Mouse (Mus musculus) MEL (cell line): Measurements from ENCODE around the gene Ctnna2.

Experiments used
- CTCF ChIP-seq, 3 experiments: IDR thresholded peaks in 2 of 3; conservative IDR thresholded peaks in 1 of 3; 2 replicates each; pipeline ENCODE4 v1.5.1; 2011 to 2012; ENCODE audit warnings: low read length in 3 of 3, low read depth in 2 of 3, mild to moderate bottlenecking in 2 of 3, improper control_type of control experiment in 1 of 3, inconsistent platforms in 1 of 3, mixed read lengths in 1 of 3, moderate library complexity in 1 of 3; ENCODE audit not compliant: control insufficient read depth in 1 of 3, insufficient read depth in 1 of 3, poor library complexity in 1 of 3, severe bottlenecking in 1 of 3
- EP300 ChIP-seq, 2 experiments: IDR thresholded peaks; 2 replicates each; pipeline ENCODE4 v1.6.1; 2011; ENCODE audit warnings: improper control_type of control experiment in 2 of 2, low read length in 2 of 2, low read depth in 1 of 2, mild to moderate bottlenecking in 1 of 2
- ETS1 ChIP-seq: IDR thresholded peaks from 2 replicates; pipeline ENCODE4 v1.6.1; 2012; ENCODE audit warnings: low read depth, mild to moderate bottlenecking, inconsistent platforms, low read length, improper control_type of control experiment, moderate library complexity
- GATA1 ChIP-seq: IDR thresholded peaks from 2 replicates; pipeline ENCODE4 v1.6.1; 2011; ENCODE audit warnings: low read depth, low read length, improper control_type of control experiment
- MEF2A ChIP-seq: IDR thresholded peaks from 2 replicates; pipeline ENCODE4 v1.6.1; 2014; ENCODE audit warnings: low read depth, mild to moderate bottlenecking, inconsistent platforms, low read length, improper control_type of control experiment; ENCODE audit not compliant: poor library complexity, insufficient replicate concordance, severe bottlenecking; ENCODE audit errors: extremely low read depth
- NELFE ChIP-seq: IDR thresholded peaks from 2 replicates; pipeline ENCODE4 v1.6.1; 2011; ENCODE audit warnings: low read depth, low read length, improper control_type of control experiment
- NRF1 ChIP-seq: IDR thresholded peaks from 2 replicates; pipeline ENCODE4 v1.6.1; 2014; ENCODE audit warnings: low read depth, mild to moderate bottlenecking, inconsistent platforms, low read length, improper control_type of control experiment, moderate library complexity; ENCODE audit not compliant: poor library complexity, insufficient read depth, severe bottlenecking
- POLR2A ChIP-seq, 2 experiments: IDR thresholded peaks; 2 replicates each; pipeline ENCODE4 v1.6.1; 2011 to 2012; ENCODE audit warnings: low read length in 2 of 2, mild to moderate bottlenecking in 2 of 2, control low read depth in 1 of 2, improper control_type of control experiment in 1 of 2, low read depth in 1 of 2, moderate library complexity in 1 of 2; ENCODE audit not compliant: control insufficient read depth in 1 of 2, insufficient read depth in 1 of 2, poor library complexity in 1 of 2
- POLR2AphosphoS2 ChIP-seq: IDR thresholded peaks from 2 replicates; pipeline ENCODE4 v1.6.1; 2011; ENCODE audit warnings: low read length, improper control_type of control experiment
- RAD21 ChIP-seq: IDR thresholded peaks from 2 replicates; pipeline ENCODE4 v1.6.1; 2011; ENCODE audit warnings: mild to moderate bottlenecking, low read depth, low read length, improper control_type of control experiment
- TBP ChIP-seq: IDR thresholded peaks from 2 replicates; pipeline ENCODE4 v1.8.0; 2011; ENCODE audit warnings: low read depth, low read length, improper control_type of control experiment
- TCF12 ChIP-seq: IDR thresholded peaks from 2 replicates; pipeline ENCODE4 v1.6.1; 2014; ENCODE audit warnings: low read depth, mild to moderate bottlenecking, inconsistent platforms, low read length, improper control_type of control experiment, moderate library complexity
- UBTF ChIP-seq: IDR thresholded peaks from 2 replicates; pipeline ENCODE4 v1.6.1; 2012; ENCODE audit warnings: low read depth, mild to moderate bottlenecking, inconsistent platforms, low read length, improper control_type of control experiment, moderate library complexity, borderline replicate concordance; ENCODE audit not compliant: insufficient read depth
- USF1 ChIP-seq: IDR thresholded peaks from 2 replicates; pipeline ENCODE4 v1.6.1; 2014; ENCODE audit warnings: low read depth, mild to moderate bottlenecking, inconsistent platforms, low read length, improper control_type of control experiment, moderate library complexity

DNA sequence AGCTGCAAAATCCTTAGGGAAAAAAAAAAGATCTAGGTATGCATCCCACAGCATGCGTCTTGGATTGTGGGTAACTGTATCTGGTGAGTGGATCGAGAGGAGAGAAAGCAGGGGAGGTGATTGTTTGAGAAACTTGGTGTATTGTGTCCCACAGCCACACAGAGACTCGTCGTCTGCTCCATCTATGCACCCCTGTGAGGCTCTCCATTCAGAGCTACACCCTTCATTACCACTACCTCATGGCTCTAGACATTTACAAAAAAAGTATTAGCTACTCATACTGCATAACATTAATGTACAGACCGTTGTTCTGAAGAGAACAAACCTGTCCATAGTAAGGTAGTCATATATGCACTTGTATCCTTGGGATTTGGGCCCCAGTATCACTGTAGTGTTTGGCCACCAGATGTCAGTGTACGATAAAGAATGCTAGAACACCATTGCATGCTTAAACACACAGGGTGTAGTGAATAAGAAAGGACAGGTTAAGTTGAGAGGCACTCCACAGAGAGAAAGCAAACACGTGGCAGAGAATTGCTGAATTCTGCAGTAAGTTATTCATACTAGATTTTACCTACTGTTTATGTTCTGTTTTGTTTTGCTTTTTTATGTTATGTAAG lies 350.8 kb downstream of the Ctnna2 start:
- TF ChIP-seq POLR2A (IDR thresholded peaks at IDR 0.05; ENCODE audit: control insufficient read depth in 1 of 2, insufficient read depth in 1 of 2, low read depth in 1 of 2, low read length in 2 of 2, poor library complexity in 1 of 2) (no peak), USF1 (no peak), NELFE (no peak), TBP (no peak), CTCF (IDR thresholded peaks at IDR 0.05 in 2 of 3, conservative IDR thresholded peaks at IDR 0.05 in 1 of 3; ENCODE audit: control insufficient read depth in 1 of 3, insufficient read depth in 1 of 3, low read depth in 2 of 3, low read length in 3 of 3, poor library complexity in 1 of 3, severe bottlenecking in 1 of 3) (no peak), MEF2A (no peak), NRF1 (no peak), TCF12 (no peak), UBTF (no peak), EP300 (IDR thresholded peaks at IDR 0.05; ENCODE audit: low read depth in 1 of 2, low read length in 2 of 2) (no peak), ETS1 (no peak), POLR2AphosphoS2 (no peak), GATA1 (no peak), RAD21 (peak; percentile 6; the same call in 1 of the 2 replicates)
